Mouse (Mus musculus): ENCODE data around the gene Scn4a.

Scn4a gene

DNA sequence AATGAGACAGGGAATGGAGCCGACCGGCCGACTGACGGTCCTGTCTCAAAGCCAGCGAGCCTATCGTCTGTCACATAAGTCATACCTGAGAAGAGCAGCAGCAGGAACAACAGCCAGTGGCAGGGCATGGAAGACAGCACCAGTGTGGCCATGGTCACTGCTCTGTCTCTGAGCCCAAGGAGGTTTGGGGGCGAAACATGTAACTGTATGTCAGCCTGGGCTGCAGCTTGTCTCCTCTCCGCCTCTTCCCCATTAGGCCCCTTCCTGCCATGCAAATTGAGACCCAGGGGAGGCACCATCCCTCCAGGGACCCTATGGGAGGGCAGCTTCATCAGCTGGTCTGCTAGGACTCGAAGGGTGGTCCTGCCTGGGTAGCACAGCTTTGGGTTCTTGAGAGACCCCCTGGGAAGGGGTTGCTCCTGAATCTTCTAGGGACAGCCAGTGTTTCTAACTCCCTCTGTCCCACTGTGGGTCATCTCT, 38.7 kb downstream of the Scn4a start, which contains the start of gene Cd79b:
TSS of gene Cd79b (minus strand) at position 430 of the 480 bp plus-strand sequence.
- no peak for DNase-seq (ENCODE audit: low spot score)

DNA sequence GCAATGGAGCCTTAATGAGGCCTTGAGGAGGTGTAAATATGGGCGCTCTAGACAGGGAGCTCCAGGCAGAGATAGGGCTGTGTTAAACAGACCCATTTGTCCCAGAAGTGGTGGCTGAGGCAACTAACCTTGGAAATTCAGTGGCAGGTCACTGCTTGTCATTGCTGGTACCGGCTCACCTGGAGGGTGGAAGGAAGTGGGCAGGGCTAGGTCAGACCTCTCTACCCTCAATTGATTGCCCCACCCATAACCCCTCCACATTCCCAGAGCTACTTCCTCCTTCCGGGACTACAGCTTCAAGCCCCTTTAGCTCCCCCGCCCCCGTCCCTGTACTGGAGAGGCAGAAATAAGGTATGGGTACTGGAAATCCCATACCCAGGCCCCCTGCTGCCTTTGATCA, 39.6 kb downstream of the Scn4a start:
- DNase-seq (ENCODE audit: low spot score): no peak

DNA sequence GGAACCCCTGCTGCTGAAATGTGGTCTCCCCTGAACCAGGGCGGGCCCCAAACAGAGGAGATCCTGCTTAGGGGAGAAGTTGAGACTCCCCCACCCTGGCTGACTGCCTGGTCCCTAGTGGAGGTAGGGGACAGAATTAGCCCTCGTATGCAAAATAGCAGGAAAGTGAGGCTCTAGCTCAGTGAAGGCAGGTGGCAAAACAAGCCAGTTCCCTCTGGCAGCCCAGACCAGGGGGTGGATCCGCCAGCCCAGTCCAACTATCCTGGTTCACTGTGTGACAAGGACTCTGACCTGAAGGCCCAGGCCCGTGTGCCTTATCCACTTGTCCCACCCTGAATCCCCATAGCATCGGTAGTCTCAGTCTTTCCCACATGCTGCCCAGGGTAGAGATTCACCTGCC, 43.0 kb downstream of the Scn4a start:
- DNase-seq (ENCODE audit: low spot score): no peak

DNA sequence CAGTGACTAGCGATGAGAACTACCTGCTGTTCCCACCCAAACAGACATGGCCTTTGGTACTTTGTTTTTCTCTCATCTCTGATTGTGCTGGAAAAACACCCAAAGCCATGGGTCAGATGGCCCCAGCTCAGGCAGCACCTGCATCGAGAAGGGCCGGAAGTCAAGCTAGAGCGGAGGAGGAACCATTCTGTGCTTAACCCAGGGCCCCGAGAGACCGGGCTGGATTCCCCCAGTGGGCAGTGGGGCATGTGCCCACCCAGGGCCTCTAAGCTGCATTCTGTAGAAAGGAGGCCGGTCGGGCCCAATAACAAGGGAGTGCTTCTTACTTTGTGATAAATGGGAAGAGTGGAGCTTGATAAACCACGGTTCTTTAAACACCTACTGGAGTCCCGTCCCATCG, 44.9 kb downstream of the Scn4a start:
- no peak for DNase-seq (ENCODE audit: low spot score)

DNA sequence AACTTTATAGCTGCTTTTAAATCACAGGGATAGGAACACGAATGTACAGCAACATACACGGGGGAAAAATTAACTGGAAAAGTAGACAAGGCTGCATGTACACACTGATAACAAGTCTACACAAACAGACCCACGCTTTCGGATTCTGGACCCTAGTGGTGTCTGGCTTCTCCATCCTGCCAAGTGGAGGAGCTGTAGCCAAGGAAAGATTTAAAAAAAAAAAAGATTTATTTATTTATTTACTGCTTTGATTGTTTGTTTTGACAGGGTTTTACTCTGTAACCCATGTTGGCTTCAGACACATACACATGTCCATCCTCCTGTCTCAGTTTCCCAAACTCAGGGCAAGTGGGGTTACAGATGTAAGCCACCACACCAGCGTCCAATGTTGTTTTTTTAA, 45.7 kb downstream of the Scn4a start:
- DNase-seq (ENCODE audit: low spot score): no peak

DNA sequence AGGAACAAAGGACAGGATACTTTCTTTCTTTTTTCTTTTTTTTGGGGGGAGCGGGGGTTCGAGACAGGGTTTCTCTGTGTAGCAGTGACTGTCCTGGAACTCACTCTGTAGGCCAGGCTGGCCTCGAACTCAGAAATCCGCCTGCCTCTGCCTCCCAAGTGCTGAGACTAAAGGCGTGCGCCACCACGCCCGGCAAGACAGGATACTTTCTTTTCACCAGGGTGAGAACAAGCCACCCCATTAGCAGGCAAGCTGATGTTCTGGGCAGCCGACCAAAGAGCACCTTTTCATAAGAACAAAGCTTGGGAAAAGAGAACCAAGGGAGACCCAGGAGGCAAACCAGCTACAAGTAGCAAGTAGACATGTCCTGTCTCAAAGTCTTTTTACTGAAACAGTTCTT, 46.3 kb downstream of the Scn4a start:
- no peak for DNase-seq (ENCODE audit: low spot score)

DNA sequence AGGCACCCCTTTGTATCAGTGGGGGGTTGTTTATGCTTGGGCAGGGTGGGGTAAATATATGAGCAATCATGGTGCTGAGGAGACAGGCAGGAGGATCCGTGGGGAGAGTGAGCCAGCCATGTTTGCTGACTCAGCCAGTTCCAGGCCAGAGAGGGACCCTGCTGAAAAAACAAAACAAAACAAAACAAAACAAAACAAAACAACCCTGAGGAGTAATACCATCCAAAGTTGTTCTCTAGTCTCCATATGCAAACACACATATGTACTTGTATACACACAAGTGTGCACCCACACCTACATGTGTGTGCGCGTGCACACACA, 47.1 kb downstream of the Scn4a start:
- DNase-seq (ENCODE audit: low spot score): no peak

DNA sequence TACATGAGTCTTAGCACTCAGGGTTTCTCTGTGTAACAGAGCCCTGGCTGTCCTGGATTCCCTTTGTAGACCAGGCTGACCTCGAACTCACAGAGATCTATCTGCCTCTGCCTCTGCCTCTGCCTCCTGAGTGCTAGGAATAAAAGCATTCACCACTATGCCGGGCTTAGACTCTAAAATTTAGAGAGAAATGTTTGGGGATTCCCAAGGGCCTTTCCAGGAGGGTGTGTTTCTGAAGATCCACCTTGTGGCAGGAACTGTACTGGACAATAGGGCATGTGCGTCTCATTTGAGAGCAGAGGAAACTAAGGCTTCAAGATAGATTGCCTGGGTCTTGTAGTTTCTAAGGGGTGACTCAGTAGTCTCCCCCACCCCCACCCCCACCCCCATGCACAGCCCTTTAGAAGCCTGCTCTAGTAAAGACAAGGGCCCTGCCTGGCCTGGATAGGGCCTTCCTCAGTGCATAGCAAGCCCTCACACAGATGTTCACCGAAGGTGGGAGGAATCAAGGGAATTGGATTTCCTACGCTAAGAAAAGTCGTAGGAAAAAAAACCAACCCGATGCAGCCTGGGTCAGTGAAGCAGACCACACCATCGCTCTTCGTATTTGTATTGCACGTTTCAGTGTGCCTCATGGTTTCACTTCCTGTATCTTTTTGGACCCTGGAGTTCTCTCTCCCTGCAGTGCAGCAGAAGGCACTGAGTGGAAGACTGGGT, 47.6 kb downstream of the Scn4a start:
- no peak for DNase-seq (ENCODE audit: low spot score)

DNA sequence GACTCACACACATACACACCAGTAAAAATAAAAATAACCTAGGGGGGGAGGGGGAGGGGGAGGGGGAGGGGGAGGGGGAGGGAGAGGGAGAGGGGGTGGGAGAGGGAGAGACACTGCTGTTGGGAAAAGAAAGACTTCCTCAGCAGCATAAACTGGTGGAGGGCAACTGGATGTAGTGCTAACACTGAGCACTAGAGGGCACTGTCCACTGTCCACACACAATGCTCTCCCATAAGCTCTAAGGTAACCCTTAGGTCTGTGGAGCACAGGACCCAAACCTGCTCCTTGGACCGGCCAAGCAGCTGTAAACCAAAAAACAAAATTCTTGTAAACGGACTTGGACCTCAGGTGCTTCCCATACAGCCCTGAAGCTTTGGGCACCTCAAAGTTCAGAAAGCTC, 50.5 kb downstream of the Scn4a start:
- DNase-seq (ENCODE audit: low spot score): peak; percentile 71

DNA sequence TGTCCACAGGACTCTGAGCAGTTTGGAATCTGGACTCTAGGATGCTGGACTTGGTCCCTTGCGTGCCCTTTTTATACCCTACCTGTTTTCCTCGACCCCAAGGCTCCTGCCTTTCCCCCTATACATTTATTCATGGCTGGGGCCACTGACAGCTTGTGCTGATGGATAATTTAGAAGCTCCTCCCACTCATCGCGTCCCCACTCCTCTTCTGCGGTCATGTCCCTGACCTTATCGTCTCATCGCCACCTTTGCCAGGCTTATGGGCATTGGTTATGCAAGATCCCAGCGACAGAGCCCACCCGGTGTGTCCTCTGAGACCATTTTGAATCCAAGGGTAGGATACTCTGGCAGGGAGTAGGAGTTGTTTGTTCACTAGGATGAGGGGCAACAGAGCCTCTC, 51.3 kb downstream of the Scn4a start, which contains the start of gene Gh:
TSS of gene Gh (minus strand) at position 101 of the 400 bp plus-strand sequence.
- no peak for DNase-seq (ENCODE audit: low spot score)

DNA sequence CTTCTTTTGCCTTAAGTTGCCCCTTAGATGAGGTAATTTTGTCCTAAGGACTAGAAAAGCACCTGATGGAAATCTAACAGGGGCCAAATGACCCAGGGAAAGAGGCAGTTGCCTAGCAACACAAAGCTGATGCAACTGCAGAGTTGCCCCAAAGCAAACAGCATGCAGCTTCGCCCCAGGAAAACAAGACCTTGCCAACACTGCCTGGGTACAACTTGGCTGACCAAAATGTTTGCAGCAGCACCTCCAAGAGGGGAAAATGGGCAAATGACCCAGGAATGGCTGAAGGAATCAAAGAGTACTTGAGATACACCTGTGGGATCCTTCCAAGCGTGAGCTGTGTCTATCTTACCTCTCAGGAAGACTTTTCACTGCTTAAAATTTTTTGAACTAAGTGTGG, 61.2 kb downstream of the Scn4a start:
- peak; percentile 19 for DNase-seq (ENCODE audit: low spot score)

DNA sequence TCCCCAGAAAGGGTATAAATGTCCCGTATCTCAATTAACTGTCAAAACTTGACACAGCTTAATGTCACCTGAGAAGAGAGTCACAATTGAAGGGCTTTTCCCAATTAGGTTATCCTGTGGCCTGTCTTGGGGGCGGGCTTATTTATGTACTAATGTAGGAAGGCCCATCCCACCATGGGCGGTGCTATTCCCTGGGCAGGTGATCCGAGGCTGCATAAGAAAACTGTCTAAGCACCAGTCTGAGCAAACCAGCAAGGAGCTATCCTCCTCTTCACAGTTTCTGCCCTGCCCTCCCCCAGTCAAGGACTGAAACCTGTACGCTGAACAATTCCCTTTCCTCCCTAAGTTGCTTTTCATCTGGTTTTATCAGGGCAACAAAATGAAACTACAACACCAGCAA, 62.7 kb downstream of the Scn4a start:
- DNase-seq (ENCODE audit: low spot score): no peak

DNA sequence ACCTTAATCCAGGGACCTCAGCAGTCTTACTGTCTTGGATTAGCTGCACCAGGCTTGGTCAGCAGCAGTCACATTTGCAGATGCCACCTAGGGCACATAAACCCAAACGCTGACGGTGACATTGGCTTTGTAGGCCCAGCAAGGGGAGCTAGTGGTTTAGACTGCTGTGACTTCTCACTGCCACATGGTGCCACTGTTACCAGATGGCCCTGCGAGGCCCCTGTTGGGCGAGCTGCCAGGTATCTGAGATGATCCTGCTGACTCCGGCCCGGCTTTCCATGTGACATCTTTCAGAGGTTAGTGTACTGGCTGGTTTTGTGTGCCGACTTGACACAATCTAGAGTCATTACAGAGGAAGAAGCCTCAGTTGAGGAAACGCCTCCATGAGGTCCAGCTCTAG, 63.7 kb downstream of the Scn4a start:
- peak; percentile 90 for DNase-seq (ENCODE audit: low spot score)

DNA sequence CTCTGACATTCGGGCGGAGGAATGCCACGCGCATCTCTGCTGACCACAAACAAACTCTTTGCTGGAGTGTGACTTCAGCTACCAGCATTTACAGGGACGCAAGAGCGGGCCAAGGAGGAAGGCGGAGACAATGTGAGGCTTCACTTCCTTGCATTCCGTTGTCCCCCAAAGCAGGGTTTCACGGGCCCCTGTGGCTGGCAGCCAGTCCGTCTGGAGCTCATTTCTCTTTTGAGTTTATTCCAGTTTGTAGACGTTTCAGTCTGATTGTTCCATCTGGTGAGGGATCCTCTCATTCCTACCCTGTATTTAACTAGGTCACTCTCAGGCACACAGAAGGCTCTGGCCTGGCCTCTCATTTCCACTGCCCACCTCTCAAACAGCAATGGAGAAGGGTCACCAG, 66.1 kb downstream of the Scn4a start:
- DNase-seq (ENCODE audit: low spot score): no peak

DNA sequence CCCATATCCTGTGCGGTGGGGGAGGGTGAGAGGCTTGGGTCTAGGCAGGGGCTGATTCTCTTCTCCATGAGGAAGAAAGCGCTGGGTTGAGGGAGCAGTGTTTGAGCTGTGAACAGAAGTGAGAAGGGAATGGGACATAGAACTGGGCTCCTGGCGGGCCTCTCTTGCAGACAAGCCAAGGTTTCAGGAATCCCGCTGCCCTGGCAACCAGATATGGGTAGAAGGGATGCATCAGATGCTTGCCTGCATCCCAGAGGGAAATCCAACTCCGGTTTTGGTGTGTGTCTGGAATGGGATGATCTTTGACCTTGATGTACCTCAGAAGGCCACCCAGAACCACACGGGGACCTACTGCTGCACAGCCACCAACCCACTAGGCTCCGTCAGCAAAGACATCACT, 66.9 kb downstream of the Scn4a start:
- DNase-seq (ENCODE audit: low spot score): no peak

DNA sequence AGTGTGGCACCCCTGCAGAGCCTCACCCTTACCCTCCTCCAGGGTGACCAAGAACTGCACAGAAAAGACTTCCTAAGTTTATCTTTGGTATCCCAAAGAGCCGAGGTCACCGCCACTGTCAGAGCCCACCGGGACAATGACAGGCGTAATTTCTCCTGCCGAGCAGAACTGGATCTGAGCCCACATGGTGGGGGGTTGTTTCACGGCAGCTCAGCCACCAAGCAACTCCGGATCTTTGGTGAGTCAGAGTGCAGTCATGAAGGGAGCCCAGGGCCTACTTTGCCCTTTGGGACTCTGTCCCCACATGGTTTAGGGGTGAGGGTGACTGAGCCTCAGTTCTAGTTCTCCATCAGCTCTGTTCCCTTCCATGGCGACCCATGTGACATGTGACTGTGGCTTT, 69.0 kb downstream of the Scn4a start:
- no peak for DNase-seq (ENCODE audit: low spot score)

DNA sequence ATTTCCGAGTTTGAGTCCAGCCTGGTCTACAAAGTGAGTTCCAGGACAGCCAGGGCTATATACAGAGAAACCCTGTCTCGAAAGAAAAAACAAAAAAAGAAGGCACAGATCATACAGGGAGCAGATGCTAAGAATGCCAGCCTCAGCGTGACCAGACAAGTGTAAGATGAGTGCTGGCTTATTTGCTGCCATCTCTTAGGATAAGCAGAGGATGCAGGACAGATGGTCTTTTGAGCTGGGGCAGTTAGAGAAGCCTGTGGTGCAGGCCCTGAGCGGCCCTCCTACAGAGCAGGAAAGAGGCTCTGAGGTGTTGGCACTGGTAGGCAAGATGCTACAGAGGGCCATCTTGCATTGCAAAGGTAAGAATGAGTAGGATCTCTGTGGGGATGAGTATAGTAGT, 69.7 kb downstream of the Scn4a start:
- DNase-seq (ENCODE audit: low spot score): no peak

DNA sequence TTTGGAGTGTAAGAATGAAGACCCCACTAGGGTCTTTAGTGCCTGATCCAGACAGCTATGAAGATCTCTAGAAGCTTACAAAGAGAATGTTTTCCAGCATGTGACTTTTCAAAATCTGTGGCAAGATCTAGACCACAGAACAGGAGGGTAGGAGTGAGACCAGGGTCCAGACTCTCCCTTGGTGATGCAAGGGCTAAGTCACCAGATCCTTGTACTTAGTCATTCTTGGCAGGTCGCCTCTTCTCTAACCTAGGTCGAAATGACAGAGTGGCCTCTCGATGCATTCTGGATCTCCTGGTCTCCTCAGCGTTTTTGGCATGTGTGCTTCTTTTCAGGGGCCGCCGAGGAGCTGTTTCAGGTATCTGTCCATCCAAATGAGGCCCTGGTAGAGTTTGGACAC, 70.6 kb downstream of the Scn4a start:
- no peak for DNase-seq (ENCODE audit: low spot score)

DNA sequence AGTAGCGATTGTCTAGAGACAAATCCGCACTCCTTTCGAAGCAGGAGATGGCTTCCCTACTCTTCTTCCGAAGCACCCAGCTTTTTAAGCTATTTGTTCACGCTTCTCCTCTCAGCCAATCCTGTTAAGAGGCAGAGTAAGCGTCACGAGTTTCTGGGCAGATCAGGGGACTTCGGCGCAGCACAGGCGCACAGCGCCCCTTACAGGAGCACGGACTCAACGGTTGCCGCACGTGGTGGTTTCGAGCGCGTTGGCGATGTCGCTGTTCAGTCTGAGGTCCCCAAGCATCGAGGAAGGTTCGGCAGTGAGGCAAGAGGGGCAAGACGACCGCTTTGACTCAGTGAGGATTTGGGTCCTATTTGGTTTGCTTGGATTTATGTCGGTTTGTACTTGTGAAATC, 76.6 kb downstream of the Scn4a start, which contains the start of gene Tcam1:
TSS of gene Tcam1 (plus strand) at position 219 of the 400 bp plus-strand sequence.
- DNase-seq (ENCODE audit: low spot score): no peak

DNA sequence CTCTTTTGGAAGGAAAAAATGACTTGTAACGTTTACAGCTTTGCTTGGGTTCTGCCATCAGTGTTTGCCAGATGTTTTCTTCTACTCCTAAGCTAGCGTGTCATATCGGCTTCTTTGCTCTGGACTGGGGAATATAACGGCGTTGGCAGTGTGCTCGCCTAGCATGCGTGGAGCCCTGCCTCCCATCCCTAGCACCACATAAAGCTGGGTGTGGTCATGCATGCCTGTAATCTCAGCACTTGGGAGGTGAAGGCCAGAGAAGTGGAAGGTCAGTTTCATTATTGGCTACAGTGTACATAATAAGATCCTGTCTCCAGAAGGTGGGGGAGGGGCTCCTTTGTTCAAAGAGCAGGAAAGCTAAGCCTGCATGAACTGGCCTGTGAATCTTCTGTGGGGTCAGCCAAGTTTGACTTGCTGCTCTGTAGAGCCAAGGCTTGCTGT, 78.1 kb downstream of the Scn4a start:
- DNase-seq (ENCODE audit: low spot score): peak; percentile 52

DNA sequence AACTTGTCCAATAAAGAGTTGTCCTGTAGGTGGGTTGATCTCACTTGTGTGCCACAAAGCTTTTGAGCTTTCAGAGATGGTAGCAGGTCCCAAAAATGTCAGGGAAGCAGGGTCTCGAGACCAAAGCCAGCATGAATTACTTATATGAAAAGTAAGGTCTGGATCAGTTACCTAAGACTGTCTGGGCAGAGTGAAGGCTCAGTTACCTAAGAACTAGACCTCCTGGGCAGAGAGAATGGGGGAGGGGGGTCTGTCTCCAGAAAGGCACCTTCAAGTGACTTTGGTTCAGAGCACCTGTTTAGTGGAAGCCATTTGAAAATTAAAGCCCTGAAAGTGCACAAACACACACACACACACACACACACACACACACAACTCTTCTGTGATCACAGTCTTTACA, 78.7 kb downstream of the Scn4a start:
- no peak for DNase-seq (ENCODE audit: low spot score)

DNA sequence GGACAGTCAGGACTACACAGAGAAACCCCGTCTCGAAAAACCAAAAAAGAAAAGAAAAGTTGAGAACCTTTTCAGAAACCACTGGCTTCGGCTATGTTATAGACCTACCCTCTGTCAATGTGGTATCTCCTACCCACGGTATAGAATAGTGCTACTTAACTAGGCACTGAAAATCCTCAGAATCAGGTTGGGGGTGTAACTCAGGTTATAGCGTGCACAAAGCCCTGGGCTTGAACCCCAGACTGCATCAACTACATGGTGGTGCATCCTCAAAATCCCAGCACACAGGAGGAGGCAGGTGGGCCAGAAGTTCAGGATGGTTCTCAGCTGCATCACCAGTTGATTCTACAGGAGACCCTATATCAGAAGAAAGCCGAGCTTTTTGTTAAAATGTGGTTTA, 79.3 kb downstream of the Scn4a start:
- DNase-seq (ENCODE audit: low spot score): no peak

DNA sequence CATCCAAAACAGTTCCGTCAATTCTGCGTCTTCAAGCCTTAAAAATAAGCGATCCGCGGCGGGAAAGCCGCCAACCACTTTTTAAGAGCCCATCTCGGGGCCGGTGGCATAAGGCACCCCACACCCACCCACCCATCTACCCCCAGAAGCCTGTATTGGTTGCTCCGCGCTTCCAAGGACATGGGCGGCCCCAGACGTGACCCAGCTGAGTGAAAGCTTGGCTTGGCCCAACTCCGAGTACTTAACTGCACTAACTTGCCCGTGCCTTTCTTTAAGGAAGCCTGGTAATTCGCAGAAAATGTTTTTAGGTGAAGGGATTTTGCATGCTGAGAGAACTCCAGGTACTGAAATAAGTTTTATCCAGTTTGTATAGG, 79.8 kb downstream of the Scn4a start:
- no peak for DNase-seq (ENCODE audit: low spot score)

DNA sequence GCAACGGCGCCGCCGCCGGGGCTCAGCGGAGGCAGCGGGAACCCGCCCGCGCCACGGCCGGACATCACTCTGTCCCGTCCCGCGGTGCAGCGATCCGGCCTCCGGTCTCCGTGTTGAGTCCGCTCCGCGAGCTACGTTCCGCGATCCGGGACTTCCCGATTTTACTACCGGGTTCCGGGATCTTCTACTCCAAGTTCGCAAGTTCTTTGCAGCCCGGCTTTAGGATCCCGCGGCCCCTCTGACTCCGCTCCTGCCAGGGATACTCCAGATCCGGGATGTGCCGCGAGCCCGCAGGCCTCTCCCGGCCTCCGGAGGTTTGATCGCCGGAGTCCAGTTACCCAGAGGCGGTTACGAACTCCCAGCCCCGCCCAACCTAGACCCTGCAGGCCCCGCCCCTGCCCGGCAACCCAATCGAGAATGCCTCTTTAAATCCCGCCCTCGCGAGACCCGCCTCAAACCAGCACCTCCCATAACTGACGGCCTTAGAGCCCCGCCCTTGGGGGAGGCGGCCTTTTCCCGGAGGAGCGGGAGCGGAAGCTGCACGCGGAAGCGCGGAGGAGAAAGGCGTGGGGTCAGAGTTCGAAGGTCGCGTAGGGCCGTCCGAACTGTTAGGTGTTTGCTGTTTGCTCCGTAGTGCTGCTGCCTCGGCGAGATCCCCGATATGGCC, 80.3 kb downstream of the Scn4a start, which contains the start of gene Smarcd2:
TSS of gene Smarcd2 (minus strand) at position 329 of the 667 bp plus-strand sequence.
- peak; percentile 93 for DNase-seq (ENCODE audit: low spot score)

Data from MN1 (cell line).